Mouse (Mus musculus): Measurements from ENCODE around the gene Ly75. TPM values are rescaled to one million over a fixed set of nuclear protein-coding genes. Genes with fewer than 3 reads are reported as not detected.

Gene Ly75
- polyA plus RNA-seq, 1 experiment: not detected

DNA sequence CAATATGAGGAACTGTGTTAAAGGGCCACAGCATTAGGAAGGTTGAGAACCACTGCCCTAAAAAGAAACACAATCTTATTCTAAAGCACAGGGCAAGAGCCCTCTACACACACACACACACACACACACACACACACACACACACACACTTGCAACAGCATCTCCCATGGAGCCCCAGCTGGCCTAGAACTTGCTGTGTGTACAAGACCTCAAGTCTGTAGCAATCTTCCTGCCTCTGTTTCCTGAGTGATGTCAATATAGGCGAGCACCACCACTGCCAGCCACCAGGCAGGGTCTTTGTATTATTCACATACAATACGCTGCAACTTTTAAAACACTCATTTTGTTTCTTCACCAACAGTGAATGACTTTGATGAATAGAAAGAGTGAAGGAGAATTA is 24.3 kb upstream of the Ly75 start:
- whole genome bisulfite sequencing: 97% methylated on average over 2 of the region's 2 CpGs
- TF ChIP-seq POLR2A (IDR thresholded peaks at IDR 0.05; ENCODE audit: insufficient read depth, low read depth, low read length): no peak
- Histone ChIP-seq H3K4me3 (ENCODE audit: insufficient read depth, low read depth, low read length) (no peak overlapping the region), H3K4me1 (ENCODE audit: control insufficient read depth, insufficient read depth, low read length) (no peaks in the 10 kb centered on the region), H3K27ac (ENCODE audit: insufficient read depth, low read depth, low read length) (no peak overlapping the region)

GRCm38 (mm10) chr2:60405431-60405830 is 22.3 kb upstream of the Ly75 start:
- Histone ChIP-seq H3K4me3 (ENCODE audit: insufficient read depth, low read depth, low read length) (no peak overlapping the region), H3K27ac (ENCODE audit: insufficient read depth, low read depth, low read length) (no peak overlapping the region), H3K4me1 (ENCODE audit: control insufficient read depth, insufficient read depth, low read length) (no peaks in the 10 kb centered on the region)
- WGBS: 88% methylated on average over 5 of the region's 5 CpGs
- TF ChIP-seq POLR2A (IDR thresholded peaks at IDR 0.05; ENCODE audit: insufficient read depth, low read depth, low read length) (no peak), CTCF (IDR thresholded peaks at IDR 0.05; ENCODE audit: insufficient read depth, low read depth, low read length) (no peak)

- WGBS: 88% methylated on average over 7 of the region's 7 CpGs
- Histone ChIP-seq H3K27ac (ENCODE audit: insufficient read depth, low read depth, low read length) (no peak overlapping the region), H3K4me1 (ENCODE audit: control insufficient read depth, insufficient read depth, low read length) (no peaks in the 10 kb centered on the region), H3K4me3 (ENCODE audit: insufficient read depth, low read depth, low read length) (no peak overlapping the region)
- no peak for TF ChIP-seq POLR2A (IDR thresholded peaks at IDR 0.05; ENCODE audit: insufficient read depth, low read depth, low read length)
- no peak for TF ChIP-seq CTCF (IDR thresholded peaks at IDR 0.05; ENCODE audit: insufficient read depth, low read depth, low read length)
Observed at GRCm38 (mm10) chr2:60404763-60405162, 21.7 kb upstream of the Ly75 start.

GRCm38 (mm10) chr2:60401694-60402093 is 18.6 kb upstream of the Ly75 start:
- Histone ChIP-seq H3K27ac (ENCODE audit: insufficient read depth, low read depth, low read length) (no peak overlapping the region), H3K4me3 (ENCODE audit: insufficient read depth, low read depth, low read length) (no peak overlapping the region), H3K4me1 (ENCODE audit: control insufficient read depth, insufficient read depth, low read length) (no peaks in the 10 kb centered on the region)
- no peak for TF ChIP-seq POLR2A (IDR thresholded peaks at IDR 0.05; ENCODE audit: insufficient read depth, low read depth, low read length)
- no peak for TF ChIP-seq CTCF (IDR thresholded peaks at IDR 0.05; ENCODE audit: insufficient read depth, low read depth, low read length)
- WGBS: 79% methylated on average over 5 of the region's 5 CpGs

- Histone ChIP-seq H3K4me1 (ENCODE audit: control insufficient read depth, insufficient read depth, low read length) (no peaks in the 10 kb centered on the region), H3K27ac (ENCODE audit: insufficient read depth, low read depth, low read length) (no peak overlapping the region), H3K4me3 (ENCODE audit: insufficient read depth, low read depth, low read length) (no peak overlapping the region)
- 78% methylated on average over 6 of the region's 6 CpGs for WGBS
- TF ChIP-seq POLR2A (IDR thresholded peaks at IDR 0.05; ENCODE audit: insufficient read depth, low read depth, low read length): no peak
- no peak for TF ChIP-seq CTCF (IDR thresholded peaks at IDR 0.05; ENCODE audit: insufficient read depth, low read depth, low read length)
Observed at GRCm38 (mm10) chr2:60393786-60394185, 10.7 kb upstream of the Ly75 start.

DNA sequence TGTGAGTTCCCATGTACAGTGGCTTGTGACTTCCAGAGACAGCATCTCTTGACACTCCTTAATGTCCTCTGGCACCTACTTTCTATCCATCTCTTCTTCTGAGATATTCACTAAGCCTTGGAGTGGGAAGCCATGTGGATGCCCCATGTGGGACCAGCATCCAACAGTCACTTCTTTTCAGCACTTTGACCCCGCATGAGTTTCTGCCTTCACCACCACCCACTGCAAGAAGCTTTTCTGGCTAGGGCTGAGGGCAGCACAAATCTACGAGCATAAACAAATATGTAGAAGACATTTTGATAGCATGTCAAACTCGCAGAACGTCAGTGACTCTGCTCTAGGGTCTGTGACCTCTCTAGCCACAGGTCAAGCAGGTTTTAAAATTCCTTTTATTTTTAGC is 9.2 kb upstream of the Ly75 start:
- H3K4me1 ChIP-seq (ENCODE audit: control insufficient read depth, insufficient read depth, low read length): no peaks in the 10 kb centered on the region
- H3K27ac ChIP-seq (ENCODE audit: insufficient read depth, low read depth, low read length): no peak overlapping the region
- H3K4me3 ChIP-seq (ENCODE audit: insufficient read depth, low read depth, low read length): no peak overlapping the region
- 91% methylated on average over 4 of the region's 4 CpGs for WGBS
- TF ChIP-seq POLR2A (IDR thresholded peaks at IDR 0.05; ENCODE audit: insufficient read depth, low read depth, low read length): no peak
- TF ChIP-seq CTCF (IDR thresholded peaks at IDR 0.05; ENCODE audit: insufficient read depth, low read depth, low read length): no peak

DNA sequence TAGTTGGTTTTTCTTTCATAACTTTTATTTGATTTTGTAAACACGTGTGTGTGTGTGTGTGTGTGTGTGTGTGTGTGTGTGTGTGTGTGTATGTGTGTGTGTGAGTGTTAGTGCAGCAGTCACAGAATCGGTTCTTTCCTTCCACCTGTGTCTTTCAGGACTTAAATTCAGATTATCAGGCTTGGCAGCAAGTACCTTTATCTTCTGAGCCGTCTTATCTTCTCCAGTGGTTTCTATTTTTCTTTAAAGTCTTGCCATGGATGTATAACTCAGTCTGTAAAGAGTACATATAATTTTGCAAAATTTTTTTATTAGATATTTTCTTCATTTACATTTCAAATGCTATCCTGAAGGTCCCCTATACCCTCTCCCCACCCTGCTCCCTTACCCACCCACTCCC is 4.3 kb upstream of the Ly75 start:
- H3K4me1 ChIP-seq (ENCODE audit: control insufficient read depth, insufficient read depth, low read length): peaks cover 6% of the 10 kb centered on the region
- no peak overlapping the region for H3K4me3 ChIP-seq (ENCODE audit: insufficient read depth, low read depth, low read length)
- no peak for TF ChIP-seq POLR2A (IDR thresholded peaks at IDR 0.05; ENCODE audit: insufficient read depth, low read depth, low read length)
- TF ChIP-seq CTCF (IDR thresholded peaks at IDR 0.05; ENCODE audit: insufficient read depth, low read depth, low read length): no peak
- H3K27ac ChIP-seq (ENCODE audit: insufficient read depth, low read depth, low read length): no peak overlapping the region
- 91% methylated on average over 3 of the region's 3 CpGs for WGBS

DNA sequence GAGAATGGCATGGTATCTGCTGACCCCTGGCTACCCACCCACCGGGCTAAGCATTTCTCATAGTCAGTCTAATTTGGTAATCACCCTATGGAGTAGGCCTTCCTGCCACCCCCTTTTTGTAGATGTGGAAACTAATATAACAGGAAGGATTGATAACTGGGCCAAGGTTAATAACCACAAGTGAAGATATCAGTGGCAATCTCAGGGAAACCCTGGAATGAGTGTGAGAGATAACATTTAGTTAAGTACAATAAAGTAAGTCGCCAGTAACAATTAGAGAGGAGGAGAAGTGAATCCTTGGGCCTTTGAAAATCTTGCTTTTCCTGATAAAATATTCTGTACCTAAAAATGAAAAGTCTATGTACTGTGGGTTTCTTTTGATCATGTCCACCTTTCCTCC is 3.7 kb upstream of the Ly75 start:
- no peak for TF ChIP-seq CTCF (IDR thresholded peaks at IDR 0.05; ENCODE audit: insufficient read depth, low read depth, low read length)
- no peak for TF ChIP-seq POLR2A (IDR thresholded peaks at IDR 0.05; ENCODE audit: insufficient read depth, low read depth, low read length)
- no peak overlapping the region for H3K27ac ChIP-seq (ENCODE audit: insufficient read depth, low read depth, low read length)
- 92% methylated on average over 2 of the region's 2 CpGs for WGBS
- H3K4me1 ChIP-seq (ENCODE audit: control insufficient read depth, insufficient read depth, low read length): peaks cover 6% of the 10 kb centered on the region
- no peak overlapping the region for H3K4me3 ChIP-seq (ENCODE audit: insufficient read depth, low read depth, low read length)

DNA sequence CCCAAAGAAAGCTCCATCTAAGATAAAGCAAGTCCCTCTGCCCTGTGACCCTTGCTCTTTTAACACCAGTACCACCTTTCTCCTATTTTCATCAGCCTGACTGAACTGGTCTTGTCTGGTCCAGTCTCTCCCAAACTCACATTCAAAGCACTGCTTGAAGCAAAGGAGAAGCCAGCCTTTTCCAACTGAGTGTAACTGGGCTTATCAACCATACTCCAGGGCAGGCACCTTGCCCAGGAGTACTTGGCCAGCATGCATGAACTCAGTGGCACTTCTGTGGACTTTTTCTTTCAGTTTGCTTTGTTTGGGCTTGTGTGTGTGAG is 1.6 kb upstream of the Ly75 start:
- H3K4me3 ChIP-seq (ENCODE audit: insufficient read depth, low read depth, low read length): no peak overlapping the region
- H3K27ac ChIP-seq (ENCODE audit: insufficient read depth, low read depth, low read length): no peak overlapping the region
- peaks cover 6% of the 10 kb centered on the region for H3K4me1 ChIP-seq (ENCODE audit: control insufficient read depth, insufficient read depth, low read length)
- TF ChIP-seq POLR2A (IDR thresholded peaks at IDR 0.05; ENCODE audit: insufficient read depth, low read depth, low read length) (no peak), CTCF (IDR thresholded peaks at IDR 0.05; ENCODE audit: insufficient read depth, low read depth, low read length) (no peak)

GRCm38 (mm10) chr2:60384083-60384762 is 1.1 kb upstream of the Ly75 start:
- no peak for TF ChIP-seq POLR2A (IDR thresholded peaks at IDR 0.05; ENCODE audit: insufficient read depth, low read depth, low read length)
- no peak for TF ChIP-seq CTCF (IDR thresholded peaks at IDR 0.05; ENCODE audit: insufficient read depth, low read depth, low read length)
- no peak overlapping the region for H3K4me3 ChIP-seq (ENCODE audit: insufficient read depth, low read depth, low read length)
- peaks cover 6% of the 10 kb centered on the region for H3K4me1 ChIP-seq (ENCODE audit: control insufficient read depth, insufficient read depth, low read length)
- WGBS: 62% methylated on average over 7 of the region's 7 CpGs
- no peak overlapping the region for H3K27ac ChIP-seq (ENCODE audit: insufficient read depth, low read depth, low read length)

Measured in olfactory bulb, adult 2 months (tissue).